Mouse (Mus musculus): Measurements from ENCODE around the gene Arhgap10.

Arhgap10 gene

GRCm38 (mm10) chr8:77288492-77288891 lies 229.3 kb downstream of the Arhgap10 start:
- DNase-seq (ENCODE audit: low spot score in 2 of 2): no peak

- no peak for DNase-seq (ENCODE audit: low spot score in 2 of 2)
These were observed 229.7 kb downstream of the Arhgap10 start for GRCm38 (mm10) chr8:77288065-77288464.

GRCm38 (mm10) chr8:77284473-77284872 lies 233.3 kb downstream of the Arhgap10 start:
- DNase-seq (ENCODE audit: low spot score in 2 of 2): no peak

- DNase-seq (ENCODE audit: low spot score in 2 of 2): no peak
These were observed 235.0 kb downstream of the Arhgap10 start for GRCm38 (mm10) chr8:77282605-77283236.

GRCm38 (mm10) chr8:77279977-77280376 lies 237.8 kb downstream of the Arhgap10 start:
- DNase-seq (ENCODE audit: low spot score in 2 of 2): no peak

GRCm38 (mm10) chr8:77278246-77278645 lies 239.5 kb downstream of the Arhgap10 start:
- DNase-seq (ENCODE audit: low spot score in 2 of 2): no peak

GRCm38 (mm10) chr8:77276827-77277226 lies 240.9 kb downstream of the Arhgap10 start:
- DNase-seq (ENCODE audit: low spot score in 2 of 2): no peak

GRCm38 (mm10) chr8:77275571-77275970 lies 242.2 kb downstream of the Arhgap10 start:
- no peak for DNase-seq (ENCODE audit: low spot score in 2 of 2)

- no peak for DNase-seq (ENCODE audit: low spot score in 2 of 2)
These were observed 245.6 kb downstream of the Arhgap10 start for GRCm38 (mm10) chr8:77272136-77272535.

- DNase-seq (ENCODE audit: low spot score in 2 of 2): no peak
These were observed 249.8 kb downstream of the Arhgap10 start for GRCm38 (mm10) chr8:77267941-77268405.

- DNase-seq (ENCODE audit: low spot score in 2 of 2): no peak
These were observed 255.3 kb downstream of the Arhgap10 start for GRCm38 (mm10) chr8:77262216-77263009.

GRCm38 (mm10) chr8:77261215-77261614 lies 256.5 kb downstream of the Arhgap10 start:
- DNase-seq (ENCODE audit: low spot score in 2 of 2): no peak

- no peak for DNase-seq (ENCODE audit: low spot score in 2 of 2)
These were observed 260.7 kb downstream of the Arhgap10 start for GRCm38 (mm10) chr8:77257085-77257451.

- DNase-seq (ENCODE audit: low spot score in 2 of 2): no peak
These were observed 261.2 kb downstream of the Arhgap10 start for GRCm38 (mm10) chr8:77256450-77257084.

GRCm38 (mm10) chr8:77254466-77254865 lies 263.3 kb downstream of the Arhgap10 start:
- no peak for DNase-seq (ENCODE audit: low spot score in 2 of 2)

GRCm38 (mm10) chr8:77251134-77251533 lies 266.6 kb downstream of the Arhgap10 start:
- no peak for DNase-seq (ENCODE audit: low spot score in 2 of 2)

- DNase-seq (ENCODE audit: low spot score in 2 of 2): no peak
These were observed 267.7 kb downstream of the Arhgap10 start for GRCm38 (mm10) chr8:77250094-77250493.

GRCm38 (mm10) chr8:77241381-77241780 lies 276.4 kb downstream of the Arhgap10 start:
- no peak for DNase-seq (ENCODE audit: low spot score in 2 of 2)

- DNase-seq (ENCODE audit: low spot score in 2 of 2): no peak
These were observed 278.3 kb downstream of the Arhgap10 start for GRCm38 (mm10) chr8:77239462-77239861.

GRCm38 (mm10) chr8:77236701-77237100 lies 281.1 kb downstream of the Arhgap10 start:
- DNase-seq (ENCODE audit: low spot score in 2 of 2): no peak

GRCm38 (mm10) chr8:77232411-77232810 lies 285.3 kb downstream of the Arhgap10 start:
- no peak for DNase-seq (ENCODE audit: low spot score in 2 of 2)

- DNase-seq (ENCODE audit: low spot score in 2 of 2): no peak
These were observed 285.9 kb downstream of the Arhgap10 start for GRCm38 (mm10) chr8:77231834-77232233.

GRCm38 (mm10) chr8:77231211-77231610 lies 286.5 kb downstream of the Arhgap10 start:
- no peak for DNase-seq (ENCODE audit: low spot score in 2 of 2)
